Mouse (Mus musculus) kidney, postnatal 0 days (tissue): ENCODE measurements around the gene Myzap. TPM values are rescaled to one million over a fixed set of nuclear protein-coding genes. Genes with fewer than 3 reads are reported as not detected.
A peak's percentile ranks its signal among the peaks of the same experiment; 100 is the strongest.

Experiments used
- ATAC-seq: fragments of 200-750 bp; cut with Nextera tagmentation; replicated peaks from 2 replicates; pipeline ENCODE4 v1.8.0; 2017; ENCODE audit warnings: low read depth, moderate number of reproducible peaks, moderate TSS enrichment, moderate library complexity; ENCODE audit not compliant: low FRiP score
- DNase-seq: peaks from one replicate; pipeline ENCODE4 v3.0.0-alpha.2; 2016; ENCODE audit warnings: low spot score
- H3K27ac ChIP-seq: fragments of 300-500 bp; sonication (generic); 2 replicates; pipeline ENCODE4 v1.5.1; 2014; ENCODE audit warnings: mild to moderate bottlenecking
- H3K27me3 ChIP-seq: fragments of 300-500 bp; sonication (generic); 2 replicates; pipeline ENCODE4 v1.6.1; 2014; ENCODE audit warnings: low read length, mixed read lengths; ENCODE audit not compliant: insufficient read depth
- H3K36me3 ChIP-seq: fragments of 300-500 bp; sonication (generic); 2 replicates; pipeline ENCODE4 v1.6.1; 2014; ENCODE audit warnings: low read length, mixed read lengths; ENCODE audit not compliant: insufficient read depth
- H3K4me1 ChIP-seq: fragments of 300-500 bp; sonication (generic); replicated peaks from 2 replicates; pipeline ENCODE4 v1.6.1; 2014; ENCODE audit warnings: antibody characterized with exemption, low read length, mixed read lengths; ENCODE audit not compliant: insufficient read depth
- H3K4me2 ChIP-seq: fragments of 300-500 bp; sonication (generic); 2 replicates; pipeline ENCODE4 v1.6.1; 2014; ENCODE audit warnings: mild to moderate bottlenecking, low read length, moderate library complexity, mixed read lengths
- H3K4me3 ChIP-seq: fragments of 300-500 bp; sonication (generic); replicated peaks from 2 replicates; pipeline ENCODE4 v1.5.1; 2014; ENCODE audit warnings: low read depth, low read length
- H3K9ac ChIP-seq: fragments of 300-500 bp; sonication (generic); 2 replicates; pipeline ENCODE4 v1.6.1; 2014; ENCODE audit warnings: low read depth, low read length
- H3K9me3 ChIP-seq: fragments of 300-500 bp; sonication (generic); replicated peaks from 2 replicates; pipeline ENCODE4 v1.6.1; 2016; ENCODE audit warnings: low read length, inconsistent platforms, mixed read lengths
- CTCF ChIP-seq: IDR thresholded peaks from 2 replicates; pipeline ENCODE4 v1.5.1; 2016; ENCODE audit warnings: antibody characterized with exemption, low read depth, mild to moderate bottlenecking, moderate library complexity
- WGBS: fragments of 180-500 bp; shearing (Covaris S2); extraction: QIAGEN DNeasy Blood & Tissue Kit; methylation state at CpG from one replicate; pipeline ENCODE4 v1.1.7; 2014; 5-methylcytosine and 5-hydroxymethylcytosine counted together
- polyA plus RNA-seq: library from polyadenylated mRNA; unstranded; fragments of >200 nt; fragmentation: Nextera tagmentation; extraction: Ambion mirVana; gene quantifications from 2 replicates; pipeline ENCODE4 v1.2.1, GENCODE M21; 2015

The Myzap gene
- polyA plus RNA-seq, 1 experiment from 2014 or later = 16.9 TPM

DNA sequence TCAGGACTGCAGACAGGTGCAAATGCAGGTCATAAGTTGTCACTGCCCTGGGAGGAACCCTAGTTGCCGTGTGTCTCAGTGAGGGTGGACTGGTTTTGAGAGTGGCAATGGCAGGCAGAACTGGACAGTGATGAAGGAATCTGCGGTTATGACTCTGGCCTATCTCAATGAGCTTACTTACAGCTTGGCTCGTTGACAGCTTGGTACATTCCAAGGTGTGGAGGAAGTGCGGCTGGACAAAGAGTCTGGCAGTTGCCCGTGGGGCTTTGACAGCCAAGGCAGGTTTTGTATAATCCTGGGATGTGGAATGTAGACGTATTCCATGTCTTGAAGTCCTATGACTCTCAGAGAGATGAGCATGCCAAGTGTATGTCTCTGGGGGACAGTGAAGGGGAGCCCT is 16.9 kb upstream of the Myzap start:
- ATAC-seq (no peak), DNase-seq (no peak)
- 57% methylated on average over 6 of the region's 6 CpGs for WGBS
- TF ChIP-seq CTCF = no peak
- H3K4me2 ChIP-seq = no peak overlapping the region
- no peaks in the 10 kb centered on the region for H3K9me3 ChIP-seq
- no peak overlapping the region for H3K27ac ChIP-seq
- H3K4me1 ChIP-seq = peaks cover 7% of the 10 kb centered on the region; the same call in 1 of the 2 replicates
- H3K27me3 ChIP-seq = no peaks in the 10 kb centered on the region
- H3K36me3 ChIP-seq = no peaks in the 10 kb centered on the region
- H3K9ac ChIP-seq = no peak overlapping the region
- no peak overlapping the region for H3K4me3 ChIP-seq

DNA sequence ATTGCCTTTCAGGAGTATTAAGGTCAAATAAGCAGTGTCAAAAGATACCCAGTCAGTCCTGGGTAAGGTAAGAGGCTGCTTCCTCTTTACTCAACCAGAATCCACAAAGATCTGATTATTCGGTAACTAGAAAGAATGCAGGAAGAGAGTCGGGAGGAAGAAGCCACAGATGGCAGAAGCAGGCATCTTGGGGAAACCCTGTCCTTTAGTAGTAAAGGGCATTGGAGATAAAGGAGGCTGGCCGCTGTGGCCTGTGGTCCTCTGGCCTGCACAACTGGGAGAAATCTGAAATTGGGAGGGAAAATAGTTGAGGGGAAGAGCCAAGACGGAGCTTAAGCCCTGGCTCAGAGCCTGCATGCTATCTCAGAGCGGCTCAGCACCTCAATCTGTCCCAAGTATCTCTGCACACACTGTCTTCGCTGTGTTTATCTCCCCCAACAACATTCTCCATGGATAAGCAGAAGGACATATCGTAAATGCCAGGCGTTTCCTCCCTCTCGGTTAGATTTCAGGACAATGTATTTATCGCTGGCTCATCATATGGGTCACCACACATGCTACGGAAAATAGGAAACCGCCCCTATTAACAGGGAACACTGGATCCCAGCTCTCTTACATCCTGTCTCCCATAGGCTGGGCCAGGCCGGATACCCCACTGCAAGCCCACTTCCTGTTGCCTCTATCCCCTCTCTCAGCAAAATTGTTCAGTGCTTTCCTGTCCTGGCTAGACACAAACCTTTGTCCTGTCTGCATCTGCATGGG is 14.3 kb upstream of the Myzap start:
- H3K9ac ChIP-seq = no peak overlapping the region
- no peak for TF ChIP-seq CTCF
- H3K4me1 ChIP-seq = peaks cover 7% of the 10 kb centered on the region; the same call in 1 of the 2 replicates
- 46% methylated on average over 13 of the region's 13 CpGs for WGBS
- ATAC-seq (peak; percentile 33; the same call in 1 of the 2 replicates), DNase-seq (peak; percentile 75)
- H3K36me3 ChIP-seq = no peaks in the 10 kb centered on the region
- no peak overlapping the region for H3K4me2 ChIP-seq
- no peak overlapping the region for H3K4me3 ChIP-seq
- no peaks in the 10 kb centered on the region for H3K9me3 ChIP-seq
- peak overlapping the region; percentile 55 for H3K27ac ChIP-seq
- no peaks in the 10 kb centered on the region for H3K27me3 ChIP-seq

DNA sequence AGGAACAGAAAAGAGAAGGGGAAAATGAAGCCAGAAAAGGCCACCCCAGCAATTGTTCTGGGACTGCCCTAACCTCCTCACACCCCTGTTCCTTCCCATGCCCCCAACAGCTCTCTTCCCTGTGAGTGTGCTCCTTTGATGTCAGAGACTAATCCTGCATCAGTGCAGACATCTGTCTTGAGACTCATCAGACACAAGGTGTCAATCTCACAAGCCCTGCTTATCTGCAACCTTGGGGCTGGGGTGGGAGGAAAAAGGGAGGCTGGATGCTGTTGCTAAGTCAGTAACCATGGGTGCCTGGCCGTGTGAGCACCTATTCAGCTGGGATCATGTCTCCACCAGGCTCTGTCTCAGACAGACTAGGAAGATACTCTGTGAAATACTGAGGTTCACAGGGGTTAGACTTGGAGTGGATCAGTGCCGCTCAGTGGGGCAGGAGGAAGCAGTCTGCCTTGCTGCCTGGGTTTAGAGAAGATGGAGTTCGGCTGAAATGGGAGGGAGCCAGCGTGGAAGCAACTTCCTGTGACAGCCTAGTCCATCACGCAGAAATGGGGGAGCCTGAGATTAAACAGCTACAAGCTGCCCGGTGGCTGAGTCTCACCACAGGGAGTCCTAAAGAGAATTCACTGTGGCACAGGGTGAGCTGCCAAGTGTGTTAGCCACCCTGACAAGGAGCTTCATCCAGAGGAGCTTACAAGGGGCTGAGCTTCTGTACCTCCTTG is 12.9 kb upstream of the Myzap start:
- no peak for DNase-seq
- H3K9me3 ChIP-seq = no peaks in the 10 kb centered on the region
- ATAC-seq = no peak
- peaks cover 7% of the 10 kb centered on the region; the same call in 1 of the 2 replicates for H3K4me1 ChIP-seq
- H3K4me3 ChIP-seq = no peak overlapping the region
- H3K9ac ChIP-seq = no peak overlapping the region
- no peak overlapping the region for H3K27ac ChIP-seq
- no peak for TF ChIP-seq CTCF
- H3K27me3 ChIP-seq = no peaks in the 10 kb centered on the region
- H3K4me2 ChIP-seq = no peak overlapping the region
- H3K36me3 ChIP-seq = no peaks in the 10 kb centered on the region
- WGBS = 40% methylated on average over 6 of the region's 6 CpGs

DNA sequence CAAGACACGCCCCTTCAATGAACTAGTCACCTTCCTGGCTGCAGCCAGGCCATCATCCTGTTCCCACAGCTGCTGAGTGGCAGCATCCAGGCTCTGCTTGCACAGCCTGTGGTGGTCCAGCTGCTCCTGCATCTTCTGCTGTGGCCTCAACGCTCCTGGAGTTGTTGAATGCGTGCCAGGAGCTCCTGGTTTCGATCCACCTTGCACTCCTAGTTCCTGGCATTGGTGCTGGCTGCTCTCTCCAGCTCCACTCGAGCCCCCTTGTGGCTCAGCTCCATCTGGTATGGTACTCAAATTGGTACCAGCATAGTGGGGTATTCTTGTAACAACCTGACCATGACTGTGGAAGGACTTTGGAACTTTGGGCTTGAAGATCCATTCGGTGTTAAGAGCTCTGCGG is 7.7 kb upstream of the Myzap start:
- Histone ChIP-seq H3K27me3 (no peaks in the 10 kb centered on the region), H3K4me3 (no peak overlapping the region), H3K27ac (no peak overlapping the region), H3K4me2 (no peak overlapping the region), H3K36me3 (no peaks in the 10 kb centered on the region), H3K4me1 (no peaks in the 10 kb centered on the region), H3K9me3 (no peaks in the 10 kb centered on the region), H3K9ac (no peak overlapping the region)
- no peak for TF ChIP-seq CTCF
- WGBS = 63% methylated on average over 7 of the region's 7 CpGs
- peak; percentile 28 for DNase-seq
- no peak for ATAC-seq

DNA sequence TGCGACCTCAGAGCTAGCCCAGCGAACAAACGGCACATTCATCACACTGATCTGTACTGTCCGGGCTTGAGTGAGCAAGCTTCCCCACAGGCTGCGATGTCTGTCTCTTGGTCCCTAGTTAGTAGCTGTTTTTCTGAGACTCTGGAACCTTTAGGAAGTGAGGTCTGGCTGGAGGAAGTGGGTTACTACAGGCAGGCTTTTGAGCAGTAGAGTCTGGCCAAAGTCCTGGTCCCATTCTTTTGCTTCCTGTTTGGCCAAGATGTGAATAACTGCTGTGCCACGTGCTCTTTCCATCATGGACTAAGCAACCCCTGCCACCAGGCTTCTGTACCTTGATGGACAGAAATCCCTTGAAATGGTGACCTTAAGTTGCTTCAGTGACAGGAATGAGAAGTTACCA is 4.7 kb upstream of the Myzap start:
- DNase-seq = peak; percentile 22
- 31% methylated on average over 6 of the region's 6 CpGs for WGBS

DNA sequence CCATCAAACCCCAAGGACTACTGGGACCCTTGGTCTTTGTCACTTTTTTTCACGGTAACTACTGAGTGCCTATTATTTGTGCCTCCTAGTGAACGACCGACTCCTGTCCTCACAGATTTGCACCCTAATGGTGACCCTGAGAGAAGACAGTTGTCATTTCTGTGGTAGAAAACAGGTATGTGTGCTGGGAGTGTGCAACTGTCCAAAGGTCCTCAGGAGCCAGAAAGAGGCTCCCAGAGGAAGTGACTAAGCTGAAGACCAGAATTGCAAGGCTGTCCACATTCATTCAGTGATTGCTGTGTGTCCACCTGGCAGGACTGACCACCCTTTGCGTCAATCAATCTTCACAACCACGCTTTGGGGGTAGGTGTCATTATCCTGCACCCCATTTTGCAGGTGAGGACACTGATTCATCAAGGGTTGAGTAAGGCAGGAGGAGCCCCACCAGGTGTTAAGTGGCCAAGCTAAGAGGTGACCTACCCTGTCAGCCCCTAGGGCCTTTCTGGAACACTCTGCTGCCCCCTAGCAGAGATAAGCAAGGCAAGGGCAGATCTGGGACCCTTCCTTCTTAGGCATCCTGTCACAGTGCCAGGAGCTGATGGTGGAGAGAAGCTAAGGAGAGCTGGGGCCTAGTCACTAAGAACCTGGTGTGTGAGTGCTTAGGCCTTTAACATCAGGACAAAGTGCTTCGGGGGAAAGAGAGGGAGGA is 571 bp upstream of the Myzap start:
- Histone ChIP-seq H3K4me2 (peak overlapping the region; percentile 80), H3K9ac (peak overlapping the region; percentile 61; the same call in 1 of the 2 replicates), H3K9me3 (no peaks in the 10 kb centered on the region), H3K36me3 (no peaks in the 10 kb centered on the region), H3K4me1 (peaks cover 6% of the 10 kb centered on the region; the same call in 1 of the 2 replicates), H3K27me3 (no peaks in the 10 kb centered on the region), H3K27ac (0 out of 2 replicates have a peak overlapping the region, but pooled peaks have one; percentile 47), H3K4me3 (peak overlapping the region; percentile 57)
- TF ChIP-seq CTCF = peak; percentile 29; the same call in 1 of the 2 replicates
- WGBS = 26% methylated on average over 6 of the region's 6 CpGs
- DNase-seq (no peak), ATAC-seq (0 out of 2 replicates have a peak, but pooled peaks have one; percentile 9)

More for the DNA sequence above, 4.7 kb upstream of the Myzap start:
- Histone ChIP-seq H3K9me3 (no peaks in the 10 kb centered on the region), H3K4me1 (peaks cover 6% of the 10 kb centered on the region; the same call in 1 of the 2 replicates), H3K4me2 (no peak overlapping the region), H3K9ac (no peak overlapping the region), H3K27me3 (no peaks in the 10 kb centered on the region), H3K36me3 (no peaks in the 10 kb centered on the region), H3K27ac (0 out of 2 replicates have a peak overlapping the region, but pooled peaks have one; percentile 19), H3K4me3 (no peak overlapping the region)
- no peak for ATAC-seq
- no peak for TF ChIP-seq CTCF
